Mouse (Mus musculus): Measurements from ENCODE around the gene Hoxa9.

DNA sequence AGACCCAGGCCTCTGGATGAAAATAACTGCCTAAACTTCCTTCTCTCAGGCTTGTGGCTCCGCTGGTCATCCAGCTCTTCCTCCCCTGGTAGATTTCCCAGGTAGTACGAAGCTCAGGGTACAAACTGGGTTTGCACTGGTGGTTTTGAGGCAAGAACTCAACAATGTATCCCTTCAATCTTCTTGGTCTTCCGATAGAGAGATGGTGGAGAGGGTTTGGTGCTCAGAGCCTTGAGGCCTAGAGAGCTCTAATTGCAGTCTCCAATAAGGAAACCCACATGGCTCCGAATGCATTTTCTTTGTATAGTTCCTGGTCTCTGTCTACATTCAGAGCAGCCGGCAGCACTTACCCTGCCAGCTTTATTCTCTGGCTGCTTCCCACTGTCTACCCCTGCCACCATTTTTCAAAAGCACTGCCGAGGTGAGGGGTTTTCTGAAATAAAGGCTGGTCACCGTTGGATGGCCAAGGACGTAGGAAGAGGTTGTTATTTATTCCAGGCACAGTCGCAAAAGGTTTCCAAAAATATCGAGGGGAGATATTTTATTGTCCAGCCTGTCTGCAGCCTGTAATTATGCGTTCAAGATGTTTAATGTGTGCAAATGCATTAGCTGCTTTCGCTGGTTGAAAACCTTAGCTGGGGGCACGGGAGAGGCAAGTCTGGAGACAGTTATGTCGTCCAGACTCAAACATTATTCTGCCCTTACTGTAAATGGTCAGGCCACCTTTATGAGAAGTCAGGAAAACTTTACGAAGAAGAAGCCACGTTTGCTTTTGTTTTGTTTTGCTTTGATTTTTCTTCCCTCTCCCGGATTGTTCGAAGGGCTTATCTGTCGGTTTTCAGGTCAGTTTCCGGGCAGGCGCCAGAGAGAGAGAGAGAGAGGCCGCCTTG lies 42.1 kb upstream of the Hoxa9 start:
- TF ChIP-seq POLR2A (IDR thresholded peaks at IDR 0.05; ENCODE audit: insufficient read length, low read depth), result no peak
- no peak for TF ChIP-seq MAX (IDR thresholded peaks at IDR 0.05; ENCODE audit: low read depth)
- TF ChIP-seq TCF12 (IDR thresholded peaks at IDR 0.05; ENCODE audit: insufficient read depth, poor library complexity, severe bottlenecking), result no peak
- TF ChIP-seq POLR2AphosphoS2 (IDR thresholded peaks at IDR 0.05; ENCODE audit: insufficient read length, low read depth), result no peak
- TF ChIP-seq MYOG (IDR thresholded peaks at IDR 0.05; ENCODE audit: control insufficient read depth in 1 of 3, insufficient read depth in 1 of 3, insufficient read length in 2 of 3, low read depth in 2 of 3), result no peak
- no peak for TF ChIP-seq E2F4 (IDR thresholded peaks at IDR 0.05; ENCODE audit: insufficient read depth)
